Mouse (Mus musculus) R1 (cell line): ENCODE results near the gene Optn.

Source experiments
- DNase-seq: peaks from one replicate; pipeline ENCODE4 v3.0.0-alpha.2; 2018; ENCODE audit warnings: low read depth, low spot score

The Optn gene

GRCm38 (mm10) chr2:4987388-4988180 lies 76.3 kb downstream of the Optn start:
- DNase-seq = no peak

DNA sequence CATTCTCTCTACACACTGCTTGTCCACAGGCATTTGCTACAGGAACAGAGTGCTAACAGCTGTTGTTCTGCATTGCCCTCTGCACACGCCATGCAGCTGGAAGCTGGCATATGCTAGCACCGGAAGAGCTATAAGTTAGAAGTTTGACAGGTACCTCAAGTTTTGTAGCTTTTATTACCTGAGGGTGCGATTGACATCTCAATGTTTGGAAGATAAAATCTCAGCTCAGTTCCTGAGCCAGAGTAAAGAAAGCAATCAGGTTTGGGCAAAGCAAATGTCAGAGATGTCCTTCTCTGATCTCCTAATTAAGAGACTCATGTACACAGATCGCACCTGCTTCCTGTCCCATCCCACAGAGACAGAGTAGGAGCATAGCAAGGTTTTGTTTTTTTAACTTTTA lies 77.1 kb downstream of the Optn start:
- no peak for DNase-seq

- DNase-seq = peak; percentile 48
Measured at GRCm38 (mm10) chr2:4985000-4985399, 78.9 kb downstream of the Optn start.

DNA sequence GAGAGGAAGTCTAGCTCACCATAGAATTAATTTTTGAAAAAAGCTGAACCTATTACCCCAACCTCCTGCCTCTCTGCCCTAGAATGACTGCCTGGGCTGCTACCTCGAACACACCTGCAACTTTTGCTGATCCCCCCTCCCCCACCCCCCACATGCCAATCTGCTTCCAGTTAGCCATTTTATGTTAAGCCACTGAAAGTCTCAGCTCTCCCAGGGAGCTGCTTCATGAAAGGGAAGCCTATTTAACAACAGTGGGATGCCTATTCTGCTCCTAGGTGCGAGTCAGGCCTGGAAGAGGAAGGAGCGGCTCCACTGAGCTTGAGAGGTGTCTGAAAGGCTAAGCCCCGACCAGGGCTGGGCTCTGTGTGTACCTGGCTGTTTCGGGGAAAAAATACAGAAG lies 79.9 kb downstream of the Optn start:
- peak; percentile 51 for DNase-seq

DNA sequence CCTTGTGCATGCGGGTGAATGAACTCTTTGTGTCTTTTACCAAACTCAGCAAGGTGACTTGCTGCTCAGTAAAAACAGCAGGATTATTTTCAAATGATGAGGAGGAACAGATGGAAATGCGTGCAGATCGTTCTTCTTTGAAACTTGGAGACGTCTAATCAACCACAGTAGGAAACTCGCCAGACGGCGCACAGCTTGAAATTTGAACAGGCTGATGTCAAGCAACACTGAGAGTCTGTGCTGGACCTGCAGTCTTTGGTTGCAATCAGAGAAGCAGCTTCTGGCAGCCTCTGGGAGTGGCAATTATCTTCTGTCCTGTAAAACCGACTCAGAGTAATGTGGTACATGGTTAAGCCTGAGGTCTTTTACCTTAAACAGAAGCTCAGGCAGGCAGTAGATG lies 85.8 kb downstream of the Optn start:
- peak; percentile 51 for DNase-seq

- no peak for DNase-seq
Measured at GRCm38 (mm10) chr2:4975807-4976206, 88.0 kb downstream of the Optn start, which contains the start of gene Ucma. Ucma (plus strand) TSS chr2:4976122.
